Mouse (Mus musculus) T-helper 1 cell (primary cell): ENCODE data around the gene Nfic.

Source experiments
- in situ Hi-C: fragments of 300-600 bp; cut with MboI, MseI; formaldehyde crosslinking; loops from one replicate; pipeline ENCODE4 v1.15.1; 2025; ENCODE audit warnings: high pct_unique_total_duplicates

Gene Nfic

DNA sequence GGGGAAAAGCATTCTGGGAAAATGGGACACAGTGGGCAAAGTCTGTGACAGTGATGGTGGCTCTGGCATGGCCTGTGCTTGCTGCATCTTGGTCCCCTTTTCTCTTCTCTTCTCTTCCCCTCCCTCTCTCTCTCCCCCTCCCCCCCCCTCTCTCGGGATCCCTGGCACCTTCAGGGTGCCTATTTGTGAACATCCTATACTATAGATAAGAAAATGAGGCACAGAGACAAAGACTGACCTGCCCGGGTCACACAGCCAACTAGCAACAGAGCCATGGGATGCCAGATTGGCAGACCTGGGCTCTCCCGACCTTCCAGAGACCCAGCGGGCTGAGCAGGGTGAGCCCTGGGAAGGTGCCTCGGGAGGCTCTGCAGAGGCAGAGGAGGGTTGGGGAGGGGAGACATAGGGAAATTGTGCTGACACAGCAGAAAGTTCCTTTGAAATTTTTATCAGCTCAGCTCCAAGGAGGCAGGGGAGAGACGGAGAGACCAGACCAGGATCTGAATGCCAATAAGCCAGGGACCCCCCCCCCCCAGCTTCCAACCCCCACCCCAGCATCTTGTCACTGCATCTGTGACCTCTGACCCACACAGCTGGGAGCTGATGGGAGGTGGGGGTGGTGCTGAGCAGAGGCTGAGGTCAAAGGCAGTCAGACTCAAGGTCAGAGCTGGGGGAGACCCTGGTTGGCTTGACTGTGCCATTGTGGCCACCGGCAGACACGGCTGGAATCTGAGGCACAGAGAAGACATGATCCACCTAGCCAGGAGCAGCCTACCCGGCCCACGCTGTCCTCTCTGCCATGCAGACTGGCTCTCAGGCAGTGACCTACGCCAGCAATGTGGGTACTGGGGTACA, 37.0 kb downstream of the Nfic start:
- in situ Hi-C loops: no loop called here

DNA sequence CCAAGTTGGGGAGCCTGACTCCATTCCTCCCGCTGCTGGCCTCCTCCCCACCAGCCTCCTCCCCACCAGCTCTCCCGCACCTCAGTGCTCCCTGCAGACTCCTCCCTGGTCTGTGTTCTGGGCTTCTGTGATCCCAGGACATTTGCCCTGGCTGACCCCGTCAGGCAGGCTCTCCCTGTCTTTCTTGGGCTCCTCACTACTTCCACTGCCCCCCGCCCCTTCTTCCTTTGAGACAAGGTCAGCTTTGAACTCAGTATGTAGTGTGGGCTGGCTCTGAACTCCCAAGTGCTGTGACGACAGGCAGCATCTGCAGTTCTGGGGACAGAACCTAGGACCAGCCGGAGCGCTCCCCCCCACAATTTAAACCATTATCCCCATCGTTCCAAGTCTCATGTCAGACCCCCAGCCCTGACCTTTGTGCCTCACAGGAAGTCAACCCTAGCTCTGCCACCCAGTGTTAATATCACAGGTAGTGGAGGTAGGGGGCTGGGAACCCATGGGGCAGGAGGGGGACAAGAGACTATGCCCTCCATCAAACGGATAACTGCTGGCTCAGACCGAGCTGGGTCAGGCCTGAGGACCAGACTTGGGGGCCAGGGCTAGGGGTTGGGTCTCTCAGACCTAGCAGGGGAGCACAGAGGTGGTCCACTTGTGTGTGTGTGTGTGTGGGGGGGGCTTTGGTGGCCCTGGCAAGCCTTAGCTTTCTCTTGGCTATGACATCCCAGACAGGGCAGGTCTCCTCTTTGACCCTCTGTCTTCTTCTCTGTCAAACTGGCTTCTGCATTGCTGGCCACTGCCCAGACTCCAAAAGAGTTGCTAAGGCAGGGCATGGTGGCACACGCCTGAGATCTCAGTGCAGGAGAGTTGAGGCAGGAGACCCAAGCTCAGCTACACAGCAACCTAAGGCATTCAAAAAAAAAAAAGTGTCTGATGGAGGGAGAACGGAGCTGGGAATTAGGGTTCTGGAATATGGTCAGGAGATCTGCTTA, 37.9 kb downstream of the Nfic start:
- in situ Hi-C loops: no loop called here

DNA sequence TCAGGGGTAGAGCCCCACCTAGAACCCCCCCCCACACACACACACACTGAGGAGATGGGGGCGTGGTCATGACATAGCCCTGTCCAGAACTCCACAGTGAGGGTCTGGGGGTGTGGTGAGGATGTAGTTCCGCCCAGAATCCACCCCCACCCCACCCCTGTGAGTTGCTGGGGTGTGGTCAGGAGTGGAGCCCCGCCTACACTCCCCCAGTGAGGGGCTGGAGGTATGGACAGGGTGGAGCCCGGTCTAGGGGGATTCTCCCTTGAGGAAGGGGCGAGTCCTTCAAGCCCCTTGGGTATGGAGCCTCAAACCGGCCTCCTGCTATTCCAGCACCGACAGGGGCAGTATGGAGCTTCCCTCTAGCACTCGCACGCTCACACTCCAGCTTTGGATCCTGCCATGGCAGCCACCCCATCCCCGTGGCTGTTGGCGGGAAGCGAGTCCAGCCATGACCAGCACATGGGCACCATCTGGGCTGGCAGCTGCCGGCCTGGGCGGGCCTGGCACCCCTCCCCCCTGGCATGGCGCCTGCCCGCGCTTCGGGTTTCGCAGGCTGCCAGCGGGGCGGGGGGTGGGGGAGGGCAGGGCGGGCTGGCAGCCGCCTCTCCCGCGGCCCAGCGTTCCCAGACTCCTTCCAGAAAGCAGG, 38.7 kb downstream of the Nfic start:
- in situ Hi-C loops: no loop called here

DNA sequence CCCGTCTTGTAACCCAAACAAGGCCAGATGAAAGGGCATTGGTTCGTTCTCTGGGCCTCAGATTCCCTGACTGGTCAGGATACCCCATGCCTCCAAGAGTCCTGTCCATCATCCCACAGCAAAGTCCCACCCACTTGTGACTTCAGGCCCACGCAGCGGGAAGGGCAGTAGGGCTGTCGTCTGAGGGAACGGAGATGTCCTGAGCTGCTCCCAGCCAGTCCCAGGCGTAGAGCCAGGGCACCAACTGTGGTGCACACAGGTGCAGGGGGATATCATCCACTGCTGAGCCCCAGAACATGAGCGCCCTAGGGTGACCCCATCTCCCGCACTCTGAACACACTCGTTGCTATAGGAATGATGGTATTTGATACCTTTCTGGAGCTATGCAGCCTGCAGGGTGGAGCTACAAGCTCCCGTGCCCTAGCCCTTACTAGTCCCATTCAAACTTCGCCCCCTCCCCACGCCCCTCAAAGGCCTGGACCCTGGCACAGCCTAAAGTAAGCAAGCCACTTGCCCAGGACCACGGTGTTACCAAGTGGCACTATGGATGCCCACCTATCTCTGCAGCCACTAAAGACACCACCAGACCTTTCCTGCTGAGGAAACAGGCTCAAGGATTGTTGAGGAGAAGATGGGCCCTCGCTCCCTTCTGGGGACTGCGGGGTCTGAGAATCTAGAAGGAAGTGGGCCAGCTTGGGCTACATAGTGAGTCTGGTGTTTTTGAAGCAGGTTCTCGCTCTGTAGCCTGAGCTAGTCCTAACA, 39.7 kb downstream of the Nfic start:
- in situ Hi-C loops: no loop called here

DNA sequence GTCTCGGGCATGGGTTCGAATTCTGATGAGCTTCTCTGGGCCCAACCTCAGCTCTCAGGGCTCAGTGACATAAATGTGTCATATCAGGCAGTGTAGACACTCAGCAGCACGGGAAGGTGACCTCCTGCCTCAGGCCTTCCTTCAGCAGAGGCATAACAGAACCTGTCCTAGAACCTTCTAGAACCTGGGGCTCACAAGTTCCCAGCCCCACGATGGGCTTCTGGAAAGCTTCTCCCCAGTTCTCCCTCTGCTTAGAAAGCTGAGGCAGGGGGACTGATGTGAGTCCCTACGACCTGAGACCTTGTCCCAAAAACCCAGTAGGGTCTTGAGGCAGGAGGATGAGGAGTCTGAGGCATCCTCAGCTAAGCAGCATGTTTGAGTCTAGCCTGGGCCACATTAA, 40.3 kb downstream of the Nfic start:
- in situ Hi-C loops: no loop called here

DNA sequence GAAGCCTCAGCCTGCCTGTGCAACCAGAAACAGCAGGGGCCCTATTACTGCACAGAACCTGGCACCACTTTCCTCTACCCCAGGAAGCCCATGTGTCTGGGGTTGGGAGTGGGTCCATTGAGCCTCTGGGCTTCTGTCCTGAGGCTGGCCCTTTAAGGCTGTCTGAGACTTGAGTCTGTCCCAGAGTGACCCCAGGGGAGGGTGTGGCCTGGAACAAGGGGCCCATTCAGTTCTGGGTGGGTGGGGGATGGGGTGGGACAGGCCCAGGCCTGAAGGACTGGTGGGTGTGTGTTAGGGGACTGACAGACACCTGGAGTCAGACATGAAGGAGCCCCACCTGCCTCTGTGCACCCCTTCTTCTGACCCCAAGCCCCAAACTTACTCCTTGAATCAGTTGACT, 40.8 kb downstream of the Nfic start:
- in situ Hi-C loops: no loop called here

DNA sequence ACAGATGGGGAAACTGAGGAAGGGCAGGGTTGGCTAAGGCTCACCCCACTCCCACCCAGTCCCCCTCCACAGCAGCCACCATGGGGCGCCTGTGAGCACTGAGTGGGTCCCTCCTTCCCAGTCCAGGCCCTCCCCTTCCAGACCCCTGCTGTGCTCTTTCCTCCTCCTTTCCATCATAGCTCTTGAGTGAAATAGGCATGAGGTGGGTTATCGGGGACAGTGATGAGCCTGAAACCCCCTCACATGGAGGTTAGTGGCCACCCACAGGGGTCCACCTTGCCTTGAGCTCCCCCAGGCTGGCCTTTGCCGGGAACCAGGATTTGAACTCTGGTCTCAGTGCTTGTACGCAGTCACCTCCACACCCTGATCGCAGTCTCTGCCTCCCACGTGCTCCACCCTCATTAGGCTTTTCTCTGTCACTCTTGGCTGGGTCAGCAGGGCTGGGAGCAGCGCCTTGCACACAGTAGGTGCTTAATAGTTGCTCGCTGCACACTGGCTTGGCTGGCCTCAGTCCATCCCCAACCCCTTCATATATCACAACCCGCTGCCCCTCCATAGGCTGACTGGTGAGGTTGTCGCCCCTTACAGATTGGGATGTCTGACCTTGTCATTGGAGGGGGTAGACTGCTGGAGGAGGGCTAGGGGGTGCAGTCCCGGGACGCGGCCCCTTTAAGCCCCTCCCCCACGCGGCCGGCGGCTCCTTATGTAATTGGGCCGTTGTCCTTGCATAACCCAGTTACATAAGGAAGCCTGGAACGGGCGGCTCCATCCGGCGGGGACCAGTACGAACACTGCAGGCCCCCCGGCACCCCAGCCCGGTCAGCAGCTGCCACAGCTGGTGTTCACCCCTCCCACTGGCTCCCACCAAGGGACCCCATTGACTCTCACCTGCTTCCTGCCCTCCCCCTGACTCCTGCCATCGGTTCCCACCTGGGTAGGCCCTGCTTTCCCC, 41.8 kb downstream of the Nfic start:
- in situ Hi-C loops: no loop called here

DNA sequence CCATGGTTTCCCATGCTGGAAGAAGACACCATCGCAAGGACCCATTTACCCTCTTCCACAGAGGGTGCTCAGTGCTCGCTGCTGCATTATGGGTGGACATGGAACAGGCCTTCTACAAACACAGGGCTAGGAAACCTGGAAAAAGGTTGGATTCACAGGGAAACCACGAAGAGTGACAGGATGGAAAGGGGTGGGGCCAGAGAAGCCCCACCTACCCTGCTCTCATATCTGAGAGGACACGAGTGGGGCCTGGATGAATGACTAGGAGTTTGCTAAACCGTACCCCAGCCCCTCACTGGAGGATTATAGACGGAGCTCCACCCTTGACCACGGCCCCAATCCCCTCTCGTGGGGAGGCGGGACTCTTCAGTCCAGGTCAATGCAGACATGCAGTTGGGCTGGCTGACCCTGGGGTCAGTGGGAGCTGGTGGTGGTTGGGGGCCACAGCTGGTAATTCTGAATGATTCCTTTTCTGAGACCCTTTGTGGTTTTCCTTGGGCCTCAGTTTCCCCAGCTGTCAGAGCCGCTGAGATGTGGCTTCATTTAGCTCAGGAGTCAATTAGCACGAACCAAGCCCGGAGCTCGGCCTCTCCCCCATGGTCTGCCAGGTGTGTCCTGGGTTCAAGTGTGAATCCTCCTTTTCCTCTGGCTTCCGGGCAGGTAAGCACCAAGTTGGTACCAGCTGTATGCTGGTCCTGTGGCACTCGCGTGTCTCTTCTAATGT, 42.7 kb downstream of the Nfic start:
- in situ Hi-C loops: no loop called here

DNA sequence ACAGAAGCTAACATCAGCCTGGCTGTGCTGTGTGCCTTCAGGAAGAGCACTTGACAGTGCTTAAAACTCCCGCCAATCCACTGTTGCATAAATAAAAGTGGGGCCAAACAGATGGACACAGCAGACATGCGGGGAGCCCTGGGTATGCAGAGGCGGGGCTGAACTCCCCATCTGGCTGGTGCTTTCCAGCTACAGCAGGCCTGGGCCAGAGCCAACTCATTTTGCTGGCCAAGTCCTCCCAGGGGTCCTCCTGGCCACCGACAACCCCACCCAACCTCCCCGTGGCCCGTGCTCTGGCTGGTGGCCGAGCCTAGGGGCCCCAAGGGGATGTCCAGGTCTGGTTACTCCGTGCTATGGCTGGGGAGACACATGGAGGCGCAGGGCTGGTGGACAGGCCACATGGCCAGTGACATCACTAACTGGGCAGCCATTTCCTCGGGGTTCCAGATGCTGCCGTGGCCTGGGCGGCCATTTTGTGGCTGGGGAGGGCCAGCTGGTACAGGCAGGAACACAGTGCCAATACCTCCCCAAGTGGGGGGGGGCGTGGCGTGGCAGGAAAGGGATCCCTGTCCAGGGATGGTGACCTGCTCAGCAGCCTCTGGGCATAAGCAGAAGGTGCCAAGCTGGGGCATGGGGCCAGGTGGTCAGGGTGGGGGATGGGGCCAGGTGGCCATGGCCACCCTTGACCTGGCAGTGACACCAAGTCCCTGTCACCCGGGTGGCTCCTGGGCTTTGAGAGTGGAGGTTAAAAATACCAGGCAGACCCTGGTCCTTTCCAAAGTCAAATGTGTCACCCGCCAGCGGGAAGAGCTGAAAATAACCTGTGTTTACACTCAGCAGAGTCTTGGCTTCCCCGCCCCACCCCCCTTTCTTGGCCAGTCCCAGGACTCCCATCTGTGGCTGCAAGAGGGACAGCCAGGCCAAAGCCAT, 43.7 kb downstream of the Nfic start:
- in situ Hi-C loops: no loop called here

DNA sequence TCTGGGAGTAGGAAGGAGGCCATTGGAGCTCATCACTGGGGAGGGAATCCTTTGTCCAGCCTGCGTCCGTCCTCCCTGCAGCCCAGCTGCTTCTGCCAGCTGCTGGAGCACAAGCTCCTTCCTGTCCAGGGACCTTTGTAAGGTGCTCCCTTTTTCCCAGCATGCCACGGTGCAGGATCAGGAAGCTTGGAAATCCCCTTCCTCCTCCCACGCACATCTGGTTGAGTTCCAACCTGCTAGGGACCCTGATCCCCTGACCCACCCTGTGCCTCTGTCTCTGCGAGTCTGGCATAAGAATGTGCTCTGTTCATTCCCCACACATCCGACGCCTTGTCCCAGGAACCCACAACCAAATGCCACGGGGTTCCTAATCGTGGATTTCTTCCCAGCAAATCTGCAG, 44.5 kb downstream of the Nfic start:
- in situ Hi-C loops: no loop called here

DNA sequence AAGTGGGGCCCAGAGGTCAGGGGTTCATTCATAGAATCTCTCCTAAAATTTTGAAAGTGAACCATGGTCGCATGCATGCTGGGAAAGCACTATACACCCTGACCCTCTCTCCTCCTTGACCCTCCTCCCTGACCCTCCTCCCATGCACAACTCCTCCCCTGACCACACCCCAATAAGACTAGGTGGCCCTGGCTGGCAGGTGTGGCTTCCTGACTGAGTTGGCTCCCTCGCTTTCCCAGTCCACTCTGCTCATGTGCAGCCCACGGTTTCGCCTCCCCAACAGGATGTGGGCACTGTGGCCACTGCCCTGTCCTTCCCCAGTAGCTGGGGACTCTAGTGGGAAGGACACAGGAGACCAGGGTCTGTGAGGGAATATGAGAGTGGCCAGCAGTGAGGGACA, 45.1 kb downstream of the Nfic start:
- in situ Hi-C loops: no loop called here

DNA sequence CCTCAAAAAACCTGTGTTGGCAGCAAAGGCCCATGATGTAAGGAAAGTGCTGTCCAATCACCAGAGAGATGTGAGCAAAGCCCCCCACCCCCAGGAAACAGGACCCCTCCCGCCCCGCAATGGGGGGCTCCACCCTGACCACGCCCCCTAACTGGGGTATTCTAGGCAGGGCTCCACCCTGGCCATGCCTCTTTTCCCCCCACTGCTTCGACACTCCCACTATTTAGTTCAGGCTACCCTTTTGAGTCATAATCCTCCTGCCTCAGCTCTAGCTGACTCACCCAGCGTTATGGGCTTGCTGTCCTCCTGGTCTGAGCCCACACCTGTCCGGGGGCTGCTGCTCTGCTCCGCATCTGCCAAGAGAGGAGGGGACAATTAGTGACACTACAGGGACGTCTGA, 46.1 kb downstream of the Nfic start:
- in situ Hi-C loops: no loop called here

DNA sequence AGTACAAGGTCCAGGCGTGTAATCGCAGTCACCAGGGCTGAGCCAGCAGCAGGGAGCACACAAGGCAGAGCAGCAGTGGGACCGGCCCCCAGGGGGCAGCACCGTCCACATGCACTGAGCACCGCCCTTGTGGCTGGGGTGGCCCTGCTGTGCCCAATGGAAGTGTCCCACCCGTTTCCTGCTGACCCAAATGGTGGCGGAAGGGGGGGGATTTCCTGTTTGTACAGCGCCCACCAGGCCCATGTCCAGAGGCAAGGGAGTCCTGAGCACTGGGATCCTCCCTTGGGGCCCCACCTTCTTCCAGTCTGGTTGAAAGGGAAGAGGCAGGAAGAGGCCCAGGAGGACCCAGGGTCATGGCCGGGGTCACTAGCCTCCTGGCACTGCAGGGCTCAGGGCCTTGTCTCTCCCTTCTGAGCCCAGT, 46.6 kb downstream of the Nfic start:
- in situ Hi-C loops: no loop called here

DNA sequence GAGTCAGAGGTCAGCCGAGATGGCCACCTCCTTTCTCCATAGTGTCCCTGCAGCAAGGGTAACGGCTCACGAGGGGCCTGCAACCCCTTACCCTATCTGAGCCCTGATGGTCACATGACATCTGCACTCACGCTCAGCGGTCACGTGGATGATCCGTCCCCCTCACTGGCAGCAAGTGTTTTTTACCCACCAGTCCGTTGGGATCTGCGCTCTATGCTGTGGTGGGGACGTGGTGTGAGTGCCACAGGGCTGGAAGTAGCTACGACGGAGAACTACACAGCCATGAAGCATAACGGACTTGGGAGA, 47.1 kb downstream of the Nfic start:
- in situ Hi-C loops: no loop called here

DNA sequence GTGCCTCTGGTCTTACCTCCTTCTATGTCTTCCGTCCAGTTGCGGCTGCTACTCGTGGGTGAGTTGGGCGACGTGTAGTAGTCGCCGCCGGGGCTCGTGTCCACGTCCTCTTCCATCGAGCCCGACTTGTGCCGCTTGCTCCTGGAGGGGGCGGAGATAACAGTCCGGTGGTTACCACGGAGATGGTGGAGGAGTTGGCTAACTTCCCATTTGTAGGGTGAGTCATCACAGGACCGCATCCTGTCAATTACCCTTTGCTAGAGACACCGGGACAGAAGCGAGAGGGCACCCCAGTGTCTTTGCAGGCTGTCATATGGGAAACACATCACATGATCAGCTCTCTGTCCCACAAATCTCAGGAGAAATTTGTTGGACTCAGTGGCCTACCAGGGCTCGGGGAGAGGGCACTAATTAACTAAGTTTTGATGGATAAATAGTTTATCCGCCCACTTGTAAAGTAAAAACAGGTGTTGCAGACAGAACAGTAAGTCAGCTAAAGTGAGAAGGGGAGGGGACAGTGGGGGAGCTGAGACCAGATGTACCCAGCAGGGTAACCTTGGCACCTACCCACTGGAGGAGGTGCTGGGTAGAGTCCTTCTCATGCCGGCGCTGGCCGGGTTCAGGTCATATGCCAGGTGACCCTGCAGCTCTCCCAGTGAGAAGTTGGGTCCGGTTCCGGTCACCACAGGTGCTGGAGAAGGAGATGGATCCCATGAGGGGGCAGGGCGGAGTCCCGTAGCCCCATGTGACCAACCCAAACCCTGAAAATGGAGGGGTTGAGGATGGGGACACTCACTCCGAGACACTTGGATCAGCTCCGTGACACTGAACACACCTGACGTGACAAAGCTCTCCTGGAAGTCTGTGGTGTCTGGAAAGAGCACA, 47.7 kb downstream of the Nfic start:
- in situ Hi-C loops: no loop called here

DNA sequence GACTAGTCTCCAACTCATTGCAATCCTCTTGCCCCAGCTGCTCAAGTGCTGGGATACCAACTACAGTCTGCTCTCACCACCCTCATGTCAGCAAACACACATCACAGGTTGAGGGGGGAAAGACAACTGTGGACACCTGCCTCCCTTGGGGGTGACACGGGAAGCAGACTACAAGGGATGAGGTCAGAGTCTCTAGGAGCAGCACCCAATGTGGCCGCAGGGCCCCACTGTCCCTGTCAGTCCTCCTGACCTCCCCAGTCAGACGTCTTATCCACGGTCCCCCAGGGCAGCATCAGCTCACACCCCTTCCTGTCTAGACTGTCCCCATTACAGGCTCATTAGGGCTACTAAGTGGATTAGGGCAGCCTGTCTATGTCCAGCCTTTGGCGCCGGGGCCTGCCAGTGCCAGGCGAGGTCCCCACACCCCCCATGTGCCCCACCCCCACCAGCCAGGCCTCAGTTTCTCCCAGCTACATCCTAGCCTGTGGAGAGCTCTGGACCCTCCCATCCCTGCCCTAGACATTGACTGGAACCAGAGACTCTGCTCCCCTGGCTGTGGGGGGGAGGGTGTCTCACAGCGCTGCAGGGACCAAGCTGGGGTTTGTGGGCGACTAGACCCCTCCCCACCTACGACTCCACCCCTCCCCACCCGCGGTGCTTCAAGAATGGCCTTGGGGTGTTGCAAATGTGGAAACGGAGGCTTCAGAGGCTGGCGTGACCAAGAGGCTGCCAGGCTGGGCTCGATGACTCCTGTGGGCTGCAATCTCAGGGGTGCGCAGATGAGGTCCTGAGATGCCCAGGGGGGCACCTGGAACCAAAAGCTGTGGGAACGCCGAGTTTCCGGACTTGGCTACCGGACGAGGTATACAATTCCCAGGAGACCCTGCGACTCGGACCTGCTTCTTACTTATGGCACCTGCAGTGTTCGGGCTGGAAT, 48.7 kb downstream of the Nfic start:
- in situ Hi-C loops: no loop called here
